Mouse (Mus musculus): ENCODE data around the gene Tmc2.

Tmc2 gene

DNA sequence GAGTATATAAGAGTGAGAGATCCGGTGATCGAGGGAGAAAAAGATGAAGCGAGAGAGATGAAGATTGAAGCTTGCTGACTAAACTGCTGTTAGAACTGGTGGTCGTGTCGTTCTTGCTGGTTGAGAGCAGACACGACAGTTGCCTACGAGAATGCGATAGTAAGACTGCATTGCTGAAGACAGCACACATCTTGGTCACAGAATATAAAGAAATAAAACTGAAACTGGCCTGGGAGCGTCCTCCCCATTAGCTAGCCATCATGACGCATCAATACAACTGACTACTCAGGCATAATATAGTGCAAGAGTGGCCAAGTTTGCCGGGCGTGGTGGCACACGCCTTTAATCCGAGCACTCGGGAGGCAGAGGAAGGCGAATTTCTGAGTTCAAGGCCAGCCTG lies at the start of gene Tmc2:
Gene Tmc2 (plus strand): TSS at position 301 of the 400 bp plus-strand sequence.
- no peak for DNase-seq (ENCODE audit: low spot score)

DNA sequence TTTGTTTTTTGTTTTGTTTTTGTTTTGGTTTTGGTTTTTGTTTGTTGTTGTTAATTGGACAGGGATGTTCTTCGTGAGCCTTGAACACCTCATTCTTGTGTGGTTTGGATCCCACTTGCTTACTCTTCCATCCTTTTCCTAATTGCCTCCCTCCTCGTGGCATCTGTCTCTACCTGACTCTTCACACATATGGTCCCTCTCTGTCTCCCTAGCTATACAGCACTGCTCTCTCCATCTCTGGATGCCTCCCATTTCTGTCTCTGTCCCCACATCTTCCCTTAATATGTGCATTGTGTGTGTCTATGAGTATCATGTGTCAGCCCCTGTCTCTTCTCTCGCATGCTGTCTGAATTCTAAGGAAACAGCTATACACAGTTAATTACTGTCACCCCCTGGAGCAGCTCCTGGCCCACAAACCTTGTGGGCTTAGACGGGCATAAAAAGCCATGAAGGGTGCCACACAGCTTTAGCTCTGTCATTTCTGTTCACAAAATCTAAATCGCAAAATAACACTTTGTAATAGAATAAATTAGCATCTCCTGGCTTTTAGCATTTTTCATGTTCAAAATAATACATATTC lies 48.8 kb upstream of the Tmc2 start:
- DNase-seq (ENCODE audit: low spot score) = no peak

DNA sequence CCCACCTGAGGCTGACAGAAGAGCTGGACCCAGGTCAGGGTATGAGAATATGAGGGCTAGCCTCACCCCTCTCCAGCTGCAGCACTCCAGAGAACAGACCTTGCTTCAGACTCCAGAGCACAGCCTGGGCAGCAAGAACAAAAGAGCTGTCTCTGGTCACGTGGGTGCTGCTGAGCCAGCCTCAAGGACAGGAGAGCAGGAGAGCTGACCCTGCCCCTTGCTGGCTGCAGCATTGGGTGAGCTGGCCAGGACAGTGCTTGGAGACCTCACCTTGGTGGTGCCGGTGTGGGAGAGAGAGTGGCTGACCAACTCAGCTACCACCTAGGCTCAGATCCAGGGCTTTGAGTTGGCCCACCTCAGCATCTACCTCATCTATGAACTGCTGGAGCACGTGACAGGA lies 39.8 kb upstream of the Tmc2 start:
- no peak for DNase-seq (ENCODE audit: low spot score)

DNA sequence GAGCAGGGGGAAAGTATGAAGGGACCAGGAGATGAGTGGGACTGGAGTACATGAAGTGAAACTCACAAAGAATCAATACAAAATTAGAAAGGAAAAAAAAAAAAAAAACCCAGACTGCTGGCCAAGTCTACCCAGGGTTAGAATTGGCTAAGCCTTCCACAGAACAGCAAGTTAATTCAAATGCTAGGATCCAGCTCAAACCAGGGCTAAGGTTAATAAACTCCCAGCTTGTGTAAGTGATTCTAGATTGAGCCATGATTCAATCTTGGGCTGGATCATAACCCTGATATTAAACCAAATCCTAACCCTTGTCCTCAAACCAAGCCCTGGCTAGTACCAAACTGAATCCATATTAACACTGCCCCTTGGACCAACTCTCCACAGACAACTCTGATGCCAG lies 39.1 kb upstream of the Tmc2 start:
- no peak for DNase-seq (ENCODE audit: low spot score)

DNA sequence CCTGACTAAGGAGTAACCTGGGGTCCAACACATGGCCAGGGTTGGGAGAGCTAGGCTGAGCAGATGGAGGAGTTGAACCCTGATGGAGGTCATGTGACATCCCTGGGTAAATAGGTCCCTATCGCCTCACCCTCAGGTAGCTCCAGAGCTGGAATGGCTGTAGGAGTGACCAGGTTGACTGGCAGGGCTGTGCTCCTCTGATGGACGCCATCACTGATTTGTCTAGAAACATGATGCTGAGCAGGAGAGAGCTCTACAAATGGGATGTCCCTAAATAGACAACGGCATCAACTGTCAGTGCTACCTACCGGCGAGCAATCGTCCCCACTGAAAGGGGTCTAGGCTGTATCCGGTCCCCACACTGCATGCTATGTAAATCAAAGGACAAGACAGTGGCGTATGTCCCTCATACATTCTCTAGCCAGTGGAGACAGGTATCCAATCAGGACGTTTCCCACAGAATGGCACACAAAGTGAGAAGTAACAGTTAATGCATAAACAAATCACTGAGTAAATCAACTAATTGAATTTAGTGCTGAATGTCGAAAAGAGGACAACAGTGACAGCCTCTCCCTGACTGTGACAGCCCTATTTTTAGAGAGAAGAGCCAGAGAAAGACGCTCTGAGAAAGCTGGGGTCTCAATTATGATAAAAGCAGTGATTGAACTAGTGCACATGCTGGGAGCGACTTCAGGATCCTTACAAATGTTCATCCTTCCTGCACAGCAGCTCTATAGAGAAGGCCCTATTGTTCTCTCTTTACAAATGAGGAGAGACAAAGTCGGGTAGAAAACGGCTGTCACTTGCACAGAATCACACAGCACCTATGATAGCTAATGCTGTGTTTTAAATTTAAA lies 37.5 kb upstream of the Tmc2 start:
- no peak for DNase-seq (ENCODE audit: low spot score)

DNA sequence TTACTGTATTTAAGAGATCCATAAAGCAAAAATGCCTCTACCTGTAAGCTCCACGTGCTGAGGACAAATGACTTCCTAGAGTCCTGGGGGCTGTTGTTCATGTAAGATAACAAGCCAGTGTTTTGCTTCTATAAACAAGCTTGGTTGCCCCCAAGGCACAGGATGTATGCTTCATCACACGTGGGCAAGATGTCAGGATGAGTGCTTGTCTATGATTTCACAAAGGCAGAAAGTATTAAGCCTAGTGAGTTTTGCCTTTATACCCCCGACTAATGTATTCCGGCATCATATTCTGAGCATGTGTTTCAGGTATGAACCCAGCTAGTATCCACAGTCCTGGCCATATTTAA lies 36.9 kb upstream of the Tmc2 start:
- DNase-seq (ENCODE audit: low spot score) = no peak

DNA sequence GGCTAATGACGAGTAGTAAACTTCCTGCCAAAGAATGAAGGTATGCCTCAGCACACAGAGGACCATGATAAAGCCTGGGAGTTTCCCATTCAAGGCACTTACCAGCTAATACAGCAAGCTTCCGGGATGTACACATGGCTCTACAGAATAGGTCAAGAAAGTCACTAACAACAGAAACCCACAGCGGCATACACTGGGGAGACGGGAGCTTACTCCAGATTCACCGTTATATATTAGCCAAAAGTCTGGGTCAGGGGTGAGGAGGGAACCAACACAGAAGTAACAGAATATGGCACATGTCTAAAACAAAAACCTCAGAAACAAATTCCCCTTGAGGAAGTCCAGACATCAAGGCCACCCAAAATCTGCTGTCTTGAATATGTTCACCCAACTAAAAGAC lies 32.3 kb upstream of the Tmc2 start:
- no peak for DNase-seq (ENCODE audit: low spot score)

DNA sequence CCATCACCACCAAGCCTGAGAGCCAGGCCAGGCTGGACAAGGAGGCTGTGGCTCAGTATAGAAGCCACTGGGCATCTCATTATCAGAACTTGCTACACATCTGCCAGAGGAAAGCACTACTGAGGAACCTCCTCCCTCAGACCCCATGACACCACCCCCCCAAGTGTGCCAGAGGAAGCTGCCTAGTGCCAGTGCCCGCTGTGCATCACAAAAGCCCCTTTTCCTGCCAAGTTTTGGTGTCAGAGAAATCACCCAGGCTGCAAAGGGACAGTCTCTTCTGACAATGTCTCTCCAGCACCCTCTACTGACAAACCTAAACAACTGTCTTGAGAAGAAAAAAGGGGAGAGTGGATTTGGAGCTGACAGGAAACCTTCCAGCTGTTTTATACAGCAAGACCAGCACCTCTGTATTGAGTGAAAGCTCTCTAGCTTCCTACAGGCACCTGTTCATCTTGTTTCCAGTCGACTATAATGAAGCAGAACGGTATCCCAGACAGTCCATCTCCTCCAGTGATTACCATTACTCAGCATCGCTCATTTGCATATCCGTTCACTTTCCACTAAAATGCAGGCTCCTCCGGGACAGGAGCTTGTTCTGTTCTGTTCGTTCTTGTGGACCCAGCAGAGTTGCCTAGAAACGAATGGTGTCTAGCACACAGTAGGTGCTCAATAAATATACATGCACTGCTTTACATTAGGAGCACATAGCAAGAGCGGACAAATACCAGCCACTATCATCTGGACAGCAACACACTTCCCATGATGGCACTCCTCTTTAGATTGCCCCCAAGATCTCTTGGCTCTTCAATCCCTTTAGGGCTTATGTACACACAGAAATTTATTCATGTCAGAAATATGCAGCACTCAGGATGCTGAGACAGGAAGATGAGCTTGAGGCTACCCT lies 28.4 kb upstream of the Tmc2 start:
- DNase-seq (ENCODE audit: low spot score) = peak; percentile 31

DNA sequence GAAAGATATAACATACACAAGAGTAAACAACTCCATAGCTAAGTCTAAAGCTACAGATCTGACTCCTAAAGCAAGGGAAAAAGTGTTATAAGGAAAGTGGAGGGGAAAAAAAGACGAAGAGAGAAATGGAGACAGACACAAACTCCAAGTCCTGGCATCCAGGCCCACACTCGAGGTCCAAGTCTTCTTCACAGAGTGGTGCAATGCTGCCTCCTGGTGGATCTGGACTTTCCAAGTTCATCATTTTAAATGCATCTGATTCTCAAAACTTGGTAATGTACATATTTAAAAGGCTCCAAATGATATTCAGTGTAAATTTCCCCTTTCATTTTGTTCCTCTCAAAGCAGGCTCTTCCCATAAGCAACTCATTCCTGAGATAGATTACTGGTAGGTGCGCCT lies 27.1 kb upstream of the Tmc2 start:
- DNase-seq (ENCODE audit: low spot score) = peak; percentile 50

DNA sequence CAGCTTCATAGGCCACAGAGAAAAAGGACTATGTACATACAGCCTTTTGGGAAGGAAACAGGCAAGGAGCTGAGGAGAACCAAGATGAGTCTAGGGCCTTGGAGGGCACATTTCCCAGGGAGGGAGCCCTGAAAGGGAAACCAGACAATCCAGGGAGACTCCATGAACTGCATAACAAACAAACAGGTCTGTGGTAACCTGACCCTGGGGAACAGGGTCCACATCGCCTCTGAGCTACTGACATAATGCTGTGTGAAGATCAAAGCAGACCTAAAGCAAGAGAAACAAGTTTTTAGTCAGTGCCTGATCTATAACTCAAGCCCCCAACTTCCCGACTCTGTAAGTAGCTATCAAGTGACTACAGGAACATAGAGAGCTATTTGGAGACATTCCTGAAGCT lies 23.3 kb upstream of the Tmc2 start:
- no peak for DNase-seq (ENCODE audit: low spot score)

DNA sequence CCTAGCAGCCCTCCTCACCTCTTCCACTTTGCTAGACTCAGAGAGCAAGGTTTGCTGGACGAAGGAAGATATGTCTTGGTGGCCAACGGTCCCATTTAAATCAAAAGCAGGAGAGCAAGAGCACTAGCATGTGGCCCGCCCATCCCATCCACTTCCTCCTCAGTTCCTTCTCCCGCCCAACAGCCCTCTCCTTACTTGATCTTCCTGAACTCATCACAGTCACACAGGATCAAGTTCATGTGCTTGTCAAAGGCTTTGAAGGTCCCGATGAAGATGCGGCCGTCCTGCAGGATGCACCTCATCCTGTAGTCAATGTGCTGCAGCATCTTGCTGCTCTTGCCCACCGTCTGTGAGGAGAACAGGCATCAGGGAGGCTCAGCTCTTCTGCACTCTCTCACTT lies 18.2 kb upstream of the Tmc2 start:
- no peak for DNase-seq (ENCODE audit: low spot score)

DNA sequence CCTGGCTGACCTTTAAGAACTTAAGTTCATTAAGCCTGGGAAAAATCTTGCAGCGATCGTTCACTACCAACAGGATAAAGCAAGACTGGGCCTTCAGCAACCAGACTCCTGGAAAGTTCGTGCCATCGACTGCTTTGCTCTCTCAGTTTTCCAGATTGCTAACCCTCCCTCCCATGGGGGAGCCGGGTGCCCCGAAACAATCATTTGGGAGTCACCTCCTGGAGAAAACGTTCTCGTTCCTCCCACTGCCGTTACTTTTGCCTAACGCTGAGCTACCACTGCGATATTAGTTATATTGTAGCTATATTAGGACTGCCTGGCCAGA lies 16.7 kb upstream of the Tmc2 start:
- DNase-seq (ENCODE audit: low spot score) = no peak

DNA sequence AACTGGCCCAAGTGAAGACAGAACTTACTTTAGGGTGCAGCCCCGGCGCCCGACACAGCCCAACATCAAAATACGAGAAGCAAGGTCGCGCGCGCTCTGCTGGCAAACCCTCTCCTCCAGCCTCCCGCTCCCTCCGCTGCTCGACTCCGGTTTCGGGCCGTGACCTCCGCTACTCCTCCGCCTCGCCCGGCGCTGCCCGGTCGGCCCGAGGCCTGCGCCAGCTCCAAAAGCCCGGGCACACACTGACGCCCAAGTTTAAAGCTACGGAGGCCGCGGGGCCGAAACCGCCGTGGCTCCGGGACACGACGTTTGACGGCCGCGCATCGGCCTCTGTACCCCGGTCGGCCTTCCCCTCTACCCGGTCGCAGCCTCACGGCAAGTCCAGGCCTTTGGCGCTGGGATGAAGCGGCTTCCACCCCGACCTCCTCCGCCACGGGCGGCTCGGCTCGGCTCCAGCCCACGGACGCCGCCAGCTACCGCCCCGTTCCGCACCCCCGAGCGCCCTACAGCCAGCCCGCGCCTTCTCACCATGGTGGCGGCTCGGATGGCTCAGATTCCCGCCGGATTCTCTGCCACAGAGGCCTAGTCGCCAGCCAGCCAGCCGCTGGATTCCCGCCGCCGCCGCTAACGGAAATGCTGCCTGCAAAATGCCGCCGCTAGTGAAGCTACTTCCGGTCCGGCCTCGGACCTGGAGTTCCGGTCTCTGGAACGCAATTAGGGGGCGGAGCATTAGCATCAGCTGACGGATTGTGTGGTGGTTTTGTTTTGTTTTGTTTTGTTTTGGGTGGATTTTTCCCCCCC lies 16.1 kb upstream of the Tmc2 start, which contains the start of gene Snrpb:
Gene Snrpb (minus strand): TSS at position 698 of the 801 bp plus-strand sequence.
- DNase-seq (ENCODE audit: low spot score) = peak; percentile 80

DNA sequence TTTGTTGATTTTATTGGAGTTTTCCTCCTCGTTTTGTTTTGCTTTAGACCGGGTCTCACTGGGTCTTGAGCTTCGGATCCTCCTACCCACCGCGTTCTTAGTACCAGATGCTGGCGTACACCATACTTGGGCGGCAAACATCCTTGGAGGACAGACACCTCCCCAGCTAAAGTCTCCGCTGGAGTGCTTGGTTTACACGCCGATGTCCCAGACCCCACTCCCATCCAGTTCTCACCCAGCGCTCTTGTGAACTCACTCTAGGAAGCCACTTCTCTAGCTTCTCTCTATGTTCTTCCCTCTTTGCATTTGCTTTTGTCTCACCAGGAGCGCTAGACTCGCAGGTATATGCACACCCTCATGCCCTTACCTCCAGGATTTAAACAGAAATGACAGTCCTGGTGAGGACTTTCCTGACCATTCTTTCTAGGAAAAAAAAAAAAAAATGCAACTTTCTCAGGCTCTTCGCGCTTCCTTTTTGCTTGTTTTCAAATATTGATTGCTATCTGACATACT lies 15.4 kb upstream of the Tmc2 start:
- DNase-seq (ENCODE audit: low spot score) = no peak

DNA sequence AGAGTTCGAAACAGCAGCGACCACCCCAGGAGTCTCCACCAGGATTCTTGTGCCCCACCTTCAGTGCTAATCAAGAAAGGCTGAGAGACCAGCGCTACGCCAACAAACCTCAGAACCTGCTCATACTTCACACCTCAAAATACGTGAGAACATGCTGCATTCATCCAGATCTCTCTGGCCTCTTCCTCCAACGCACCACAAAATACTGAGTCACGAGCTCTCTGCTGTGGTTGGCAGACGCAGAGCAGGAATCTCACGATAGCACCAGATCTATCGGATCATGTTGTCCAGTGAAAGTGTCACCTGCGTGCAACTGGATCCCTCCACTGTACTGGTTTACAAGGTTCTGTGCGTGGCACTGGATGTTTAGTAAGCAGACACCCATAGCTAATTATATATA lies 6.6 kb upstream of the Tmc2 start:
- no peak for DNase-seq (ENCODE audit: low spot score)

DNA sequence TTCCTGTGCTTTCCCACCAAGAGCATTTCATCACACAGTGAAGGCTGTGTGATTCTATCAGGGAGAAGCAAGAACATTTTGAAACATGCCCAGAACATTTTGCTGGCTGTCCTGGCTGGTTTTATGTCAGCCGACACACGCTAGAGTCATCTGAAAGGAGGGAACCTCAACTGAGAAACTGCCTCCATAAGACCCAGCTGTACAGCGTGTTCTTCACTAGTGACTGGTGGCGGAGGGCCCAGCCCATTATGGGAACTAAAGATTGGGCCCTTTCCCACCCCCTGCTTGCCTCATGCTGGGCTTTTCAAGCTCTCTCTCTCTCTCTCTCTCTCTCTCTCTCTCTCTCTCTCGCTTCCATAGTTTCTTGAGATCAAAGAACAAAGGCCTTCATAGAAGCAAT lies 6.0 kb downstream of the Tmc2 start:
- no peak for DNase-seq (ENCODE audit: low spot score)

DNA sequence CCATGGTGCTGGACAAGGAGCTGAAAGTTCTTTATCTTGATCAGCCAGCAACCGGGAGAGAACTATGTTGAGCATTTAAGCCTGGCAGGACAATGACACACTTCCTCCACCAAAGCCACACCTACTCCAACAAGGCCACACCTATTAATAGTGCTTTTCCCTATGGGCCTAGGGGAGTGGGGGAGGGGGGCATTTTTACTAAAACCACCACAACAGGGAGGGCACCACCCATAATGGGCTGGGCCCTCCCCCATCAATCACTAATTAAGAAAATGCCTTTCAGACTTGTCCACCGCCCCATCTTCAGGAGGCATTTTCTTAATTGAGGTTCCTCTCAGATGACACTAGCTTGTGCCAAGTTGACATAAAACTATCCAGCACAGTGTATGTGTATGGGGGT lies 12.4 kb downstream of the Tmc2 start:
- no peak for DNase-seq (ENCODE audit: low spot score)

DNA sequence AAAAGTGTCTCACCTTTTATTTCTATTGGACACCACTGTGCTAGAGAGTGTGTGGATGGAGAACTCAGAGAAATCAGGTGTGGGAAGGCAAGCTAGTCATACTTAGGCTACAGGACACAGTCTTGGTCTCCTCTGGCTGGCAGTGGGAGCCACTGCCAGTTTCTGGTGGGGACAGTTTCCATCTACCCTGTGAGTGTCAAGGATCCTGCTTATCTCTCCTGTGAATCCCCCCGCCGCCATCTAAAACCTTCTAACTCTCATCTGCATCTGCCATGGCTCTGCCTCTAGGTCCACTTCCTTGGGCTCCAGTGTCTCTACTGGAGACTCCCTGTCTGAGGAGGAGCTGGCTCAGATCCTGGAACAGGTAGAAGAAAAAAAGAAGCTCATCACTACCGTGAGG lies 13.0 kb downstream of the Tmc2 start:
- DNase-seq (ENCODE audit: low spot score) = no peak

DNA sequence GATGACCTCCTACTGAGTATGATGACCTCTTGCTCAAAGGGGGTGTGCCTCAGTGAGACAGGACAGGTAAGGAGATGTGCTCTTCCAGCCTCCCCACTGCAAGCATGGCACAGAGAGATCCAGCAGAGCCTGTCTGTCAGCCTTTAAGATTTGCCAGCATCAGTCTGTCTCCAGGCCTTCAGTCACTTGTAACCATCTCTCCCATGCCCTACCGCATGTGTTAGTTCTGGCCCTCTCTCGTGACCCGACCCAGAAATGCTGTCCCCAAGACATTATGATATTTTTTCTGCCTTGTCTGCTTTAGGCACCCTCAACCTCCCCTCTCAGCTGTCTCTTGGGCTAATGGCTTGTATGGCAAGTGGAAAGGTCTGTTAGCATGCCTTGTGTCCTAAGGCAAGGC lies 14.6 kb downstream of the Tmc2 start:
- no peak for DNase-seq (ENCODE audit: low spot score)

DNA sequence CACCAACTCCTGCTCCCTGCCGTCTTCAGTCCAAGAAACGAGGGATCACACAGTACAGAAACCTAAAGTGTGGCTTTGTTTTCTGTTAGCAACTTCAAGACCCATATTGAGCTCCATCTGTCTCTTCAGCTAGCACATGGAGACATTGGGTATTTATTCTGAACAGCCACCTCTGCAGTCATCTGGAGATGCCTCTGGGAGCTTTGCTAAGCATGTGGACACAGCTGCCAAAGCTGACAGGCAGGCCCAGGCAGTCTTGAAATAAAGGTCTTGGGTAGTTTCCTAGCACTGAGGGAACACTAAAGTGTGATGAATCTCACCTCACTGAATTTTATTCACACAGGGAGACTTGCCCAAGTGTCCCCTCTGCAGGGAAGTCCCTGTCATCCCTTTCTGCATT lies 16.6 kb downstream of the Tmc2 start:
- DNase-seq (ENCODE audit: low spot score) = no peak

DNA sequence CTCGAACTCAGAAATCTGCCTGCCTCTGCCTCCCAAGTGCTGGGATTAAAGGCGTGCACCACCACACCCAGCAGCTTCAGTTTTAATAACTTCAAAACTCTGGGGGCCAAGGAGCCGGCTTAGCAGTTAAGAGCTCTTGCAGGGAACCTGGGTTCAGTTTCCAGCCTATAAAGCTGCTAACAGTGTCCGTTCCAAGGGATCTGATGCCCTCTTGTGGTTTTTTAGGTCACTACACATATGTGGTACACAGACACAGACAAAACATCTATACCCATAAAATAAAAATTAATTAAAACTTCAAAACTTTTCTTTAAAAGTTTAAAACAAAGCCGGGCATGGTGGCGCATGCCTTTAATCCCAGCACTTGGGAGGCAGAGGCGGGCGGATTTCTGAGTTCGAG lies 51.9 kb downstream of the Tmc2 start:
- DNase-seq (ENCODE audit: low spot score) = no peak

DNA sequence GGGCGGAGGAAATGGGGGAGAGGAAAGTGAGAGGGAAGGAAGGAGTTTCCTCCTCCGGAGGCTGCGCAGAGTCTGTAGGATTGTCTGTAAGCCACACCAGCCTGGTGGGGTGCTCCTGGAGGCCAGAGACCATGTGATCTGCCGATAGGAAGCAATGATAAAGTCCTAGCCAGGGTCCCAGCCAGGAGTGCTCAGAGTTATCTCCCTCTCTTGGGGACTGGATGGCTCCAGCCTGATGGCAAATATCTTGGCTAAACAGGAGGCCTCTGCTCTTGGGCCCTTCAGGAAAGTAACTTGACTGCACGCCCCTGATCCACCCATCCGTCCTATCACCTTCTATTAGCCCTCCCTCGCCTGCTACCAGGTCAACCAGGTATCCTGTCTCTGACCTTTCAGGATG lies 53.2 kb downstream of the Tmc2 start:
- no peak for DNase-seq (ENCODE audit: low spot score)
